Mouse (Mus musculus) adrenal gland, adult 2 months (tissue): ENCODE measurements around the gene Myl3. TPM values are rescaled to one million over a fixed set of nuclear protein-coding genes. Genes with fewer than 3 reads are reported as not detected.

ENCODE experiments used
- polyA plus RNA-seq: library from polyadenylated mRNA; depleted of rRNA; stranded (reverse); fragments of >200 nt; gene quantifications from 2 replicates; pipeline ENCODE4 v1.2.3, GENCODE M21; 2012; rRNA removed
- total RNA-seq, 2 experiments: library from RNA; stranded (reverse); gene quantifications; 2 replicates each; pipeline ENCODE4 v1.2.3; 2021

Gene Myl3
- total and polyA plus RNA-seq, 3 experiments: 0.66 TPM; not detected in 2

Other genes starting within 250 kb of the Myl3 start
- gene Setd2, start 209.3 kb upstream of the Myl3 start, total RNA-seq: 10 to 100 TPM; 49.1 to 75.8 TPM
- gene Setd2, start 209.3 kb upstream of the Myl3 start, polyA plus RNA-seq: 23.3 and 25.9 TPM in 2 replicates
- gene Nradd, start 117.4 kb upstream of the Myl3 start, total RNA-seq: 10 to 100 TPM; 12.0 to 14.5 TPM
- gene Nradd, start 117.4 kb upstream of the Myl3 start, polyA plus RNA-seq: 27.6 and 30.2 TPM in 2 replicates
- gene Nbeal2, start 87.7 kb upstream of the Myl3 start, total RNA-seq: 1 to 10 TPM; 5.5 to 7.1 TPM
- 22.5 and 30.8 TPM in 2 replicates for gene Nbeal2, start 87.7 kb upstream of the Myl3 start, polyA plus RNA-seq
- gene Ccdc12, start 85.4 kb upstream of the Myl3 start, total RNA-seq: 10 to 100 TPM; 51.6 to 71.6 TPM
- 38.4 and 45.5 TPM in 2 replicates for gene Ccdc12, start 85.4 kb upstream of the Myl3 start, polyA plus RNA-seq
- 10 to 100 TPM; 14.7 to 16.3 TPM for gene Pth1r, start 5.3 kb downstream of the Myl3 start, total RNA-seq
- gene Pth1r, start 5.3 kb downstream of the Myl3 start, polyA plus RNA-seq: 37.8 and 51.4 TPM in 2 replicates
- not detected for gene Prss42, start 56.3 kb downstream of the Myl3 start, total RNA-seq
- not detected in 2 replicates for gene Prss42, start 56.3 kb downstream of the Myl3 start, polyA plus RNA-seq
- gene Prss44, start 72.1 kb downstream of the Myl3 start, total RNA-seq: not detected
- gene Prss44, start 72.1 kb downstream of the Myl3 start, polyA plus RNA-seq: not detected in 2 replicates
- gene Prss43, start 84.8 kb downstream of the Myl3 start, total RNA-seq: not detected
- not detected in 2 replicates for gene Prss43, start 84.8 kb downstream of the Myl3 start, polyA plus RNA-seq
- gene Prss45, start 92.7 kb downstream of the Myl3 start, total RNA-seq: not detected
- gene Prss45, start 92.7 kb downstream of the Myl3 start, polyA plus RNA-seq: not detected in 2 replicates
- not detected for gene Prss46, start 102.6 kb downstream of the Myl3 start, total RNA-seq
- gene Prss46, start 102.6 kb downstream of the Myl3 start, polyA plus RNA-seq: not detected in 2 replicates
- gene Prss50, start 116.1 kb downstream of the Myl3 start, total RNA-seq: not detected
- not detected in 2 replicates for gene Prss50, start 116.1 kb downstream of the Myl3 start, polyA plus RNA-seq
- gene Als2cl, start 138.0 kb downstream of the Myl3 start, total RNA-seq: 10 to 100 TPM; 13.3 to 20.2 TPM
- 43.0 and 52.5 TPM in 2 replicates for gene Als2cl, start 138.0 kb downstream of the Myl3 start, polyA plus RNA-seq
- 1 to 10 TPM; 2.0 to 3.9 TPM for gene Tmie, start 138.3 kb downstream of the Myl3 start, total RNA-seq
- gene Tmie, start 138.3 kb downstream of the Myl3 start, polyA plus RNA-seq: 2.2 and 4.6 TPM in 2 replicates
- gene Fam240a, start 175.0 kb downstream of the Myl3 start, total RNA-seq: not detected
- gene Fam240a, start 175.0 kb downstream of the Myl3 start, polyA plus RNA-seq: not detected in 2 replicates
- not detected for gene Tdgf1, start 204.3 kb downstream of the Myl3 start, total RNA-seq
- not detected in 2 replicates for gene Tdgf1, start 204.3 kb downstream of the Myl3 start, polyA plus RNA-seq
- gene Lrrc2, start 209.7 kb downstream of the Myl3 start, total RNA-seq: 10 to 100 TPM in 1 of 2 experiments, 1 to 10 TPM in 1; 8.0 to 18.5 TPM
- gene Lrrc2, start 209.7 kb downstream of the Myl3 start, polyA plus RNA-seq: 0.34 and 0.39 TPM in 2 replicates
- 1 to 10 TPM; 3.9 to 4.7 TPM for gene Rtp3, start 248.7 kb downstream of the Myl3 start, total RNA-seq
- gene Rtp3, start 248.7 kb downstream of the Myl3 start, polyA plus RNA-seq: 8.7 and 8.8 TPM in 2 replicates